Mouse (Mus musculus) liver, embryonic 14.5 days (tissue): ENCODE data around the gene Erlin1. TPM values are rescaled to one million over a fixed set of nuclear protein-coding genes. Genes with fewer than 3 reads are reported as not detected.

ENCODE experiments used
- ATAC-seq: fragments of 200-750 bp; cut with Nextera tagmentation; 2 replicates; pipeline ENCODE4 v1.8.0; 2017; ENCODE audit warnings: moderate number of reproducible peaks, mild to moderate bottlenecking, moderate library complexity; ENCODE audit not compliant: insufficient read depth
- DNase-seq, 3 experiments: peaks; one replicate each; pipeline ENCODE4 v3.0.0-alpha.2; 2012 to 2013; ENCODE audit warnings: low read depth in 3 of 3, low spot score in 3 of 3
- H3K27ac ChIP-seq: fragments of 300-500 bp; sonication (generic); 2 replicates; pipeline ENCODE4 v1.5.1; 2014; ENCODE audit warnings: moderate library complexity, mild to moderate bottlenecking, control low read depth, inconsistent platforms
- H3K27me3 ChIP-seq: fragments of 300-500 bp; sonication (generic); 2 replicates; pipeline ENCODE4 v1.6.1; 2014; ENCODE audit warnings: mild to moderate bottlenecking, low read length, moderate library complexity; ENCODE audit not compliant: control insufficient read depth, insufficient read depth
- H3K36me3 ChIP-seq: fragments of 300-500 bp; sonication (generic); replicated peaks from 2 replicates; pipeline ENCODE4 v1.6.1; 2014; ENCODE audit warnings: low read depth; ENCODE audit not compliant: control insufficient read depth, insufficient read depth
- H3K4me1 ChIP-seq, 2 experiments: fragments of 200-500 bp in 1 of 2; fragments of 300-500 bp in 1 of 2; sonication (generic) in 1 of 2; replicated peaks; 2 replicates each; pipeline ENCODE4 v1.6.1; 2012 to 2014; ENCODE audit warnings: antibody characterized with exemption in 1 of 2, inconsistent platforms in 1 of 2, low read length in 1 of 2; ENCODE audit not compliant: control insufficient read depth in 2 of 2, insufficient read depth in 2 of 2
- H3K4me2 ChIP-seq: fragments of 300-500 bp; sonication (generic); 2 replicates; pipeline ENCODE4 v1.6.1; 2014; ENCODE audit warnings: low read depth, mild to moderate bottlenecking, control low read depth, moderate library complexity
- H3K4me3 ChIP-seq, 2 experiments: fragments of 200-500 bp in 1 of 2; fragments of 300-500 bp in 1 of 2; sonication (generic) in 1 of 2; 2 replicates each; pipeline ENCODE4 v1.5.1; 2012 to 2014; ENCODE audit warnings: low read depth in 2 of 2, low read length in 2 of 2, mild to moderate bottlenecking in 2 of 2, control low read depth in 1 of 2, inconsistent platforms in 1 of 2, moderate library complexity in 1 of 2; ENCODE audit not compliant: insufficient read depth in 1 of 2
- H3K9ac ChIP-seq: fragments of 300-500 bp; sonication (generic); replicated peaks from 2 replicates; pipeline ENCODE4 v1.6.1; 2014; ENCODE audit warnings: mild to moderate bottlenecking, control low read depth, moderate library complexity
- H3K9me3 ChIP-seq: fragments of 300-500 bp; sonication (generic); 2 replicates; pipeline ENCODE4 v1.6.1; 2016; ENCODE audit warnings: low read length, mixed read lengths; ENCODE audit not compliant: control insufficient read depth
- CTCF ChIP-seq: IDR thresholded peaks from 2 replicates; pipeline ENCODE4 v1.5.1; 2016; ENCODE audit warnings: antibody characterized with exemption, low read depth, control low read depth
- EP300 ChIP-seq: IDR thresholded peaks from 2 replicates; pipeline ENCODE4 v1.6.1; 2016; ENCODE audit warnings: antibody characterized with exemption, low read depth
- WGBS: fragments of 180-500 bp; shearing (Covaris S2); extraction: QIAGEN DNeasy Blood & Tissue Kit; methylation state at CpG from one replicate; pipeline ENCODE4 v1.1.7; 2014; ENCODE audit not compliant: insufficient replicate concordance; 5-methylcytosine and 5-hydroxymethylcytosine counted together
- polyA plus RNA-seq, 2 experiments: library from polyadenylated mRNA; depleted of rRNA in 1 of 2; stranded (reverse) in 1 of 2; unstranded in 1 of 2; fragments of >200 nt; fragmentation: Nextera tagmentation in 1 of 2; extraction: Ambion mirVana in 1 of 2; gene quantifications; 2 replicates each; pipeline versions ENCODE4 v1.2.1 to v1.2.3; 2012 to 2014

Gene Erlin1
- polyA plus RNA-seq, 2 experiments: 11.4 to 13.0 TPM

GRCm38 (mm10) chr19:44032046-44032744 is 37.4 kb downstream of the Erlin1 start:
- H3K27me3 ChIP-seq: no peaks in the 10 kb centered on the region
- peaks cover 0 to 6% of the 10 kb centered on the region in 2 experiments; a peak in 1 of 4 replicates for H3K4me1 ChIP-seq
- no peaks in the 10 kb centered on the region; the same call in 1 of the 2 replicates for H3K36me3 ChIP-seq

GRCm38 (mm10) chr19:44030024-44030423 is 39.6 kb downstream of the Erlin1 start:
- Histone ChIP-seq H3K9ac (no peak overlapping the region), H3K9me3 (no peaks in the 10 kb centered on the region), H3K4me2 (no peak overlapping the region), H3K36me3 (no peaks in the 10 kb centered on the region), H3K4me3 (no peak overlapping the region), H3K4me1 (peaks cover 0 to 6% of the 10 kb centered on the region in 2 experiments; a peak in 2 of 4 replicates), H3K27ac (no peak overlapping the region), H3K27me3 (no peaks in the 10 kb centered on the region)
- WGBS: 68% methylated on average over 5 of the region's 5 CpGs
- ATAC-seq (no peak), DNase-seq (no peak)
- TF ChIP-seq EP300: no peak
- no peak for TF ChIP-seq CTCF

More at GRCm38 (mm10) chr19:44032046-44032744, 37.4 kb downstream of the Erlin1 start:
- DNase-seq (no peak), ATAC-seq (no peak)
- no peak overlapping the region for H3K9ac ChIP-seq
- no peak overlapping the region for H3K27ac ChIP-seq
- no peaks in the 10 kb centered on the region for H3K9me3 ChIP-seq
- TF ChIP-seq CTCF (no peak), EP300 (no peak)
- H3K4me3 ChIP-seq: no peak overlapping the region
- H3K4me2 ChIP-seq: no peak overlapping the region
- WGBS: 69% methylated on average over 11 of the region's 11 CpGs

DNA sequence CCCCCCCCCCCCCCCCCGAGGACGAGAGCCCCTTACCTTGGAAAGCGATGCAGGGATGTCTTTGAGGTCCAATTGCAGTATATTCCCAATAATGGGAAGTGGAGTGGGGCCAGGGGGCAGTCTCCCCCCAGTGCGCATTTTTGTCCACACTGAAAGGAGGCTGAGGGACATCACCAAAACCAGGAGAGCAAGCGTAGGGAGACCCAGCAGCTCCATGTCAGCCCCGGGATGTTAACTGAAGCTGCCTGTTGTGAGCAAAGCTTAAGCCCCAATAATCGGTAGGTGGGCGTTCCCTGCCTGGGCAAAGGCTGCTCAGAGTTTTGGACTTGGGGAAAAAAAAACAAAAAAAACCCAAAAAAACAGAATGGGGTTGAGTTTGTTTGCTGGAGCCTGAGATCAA is 40.6 kb downstream of the Erlin1 start, which contains the start of gene Cyp2c23:
Gene Cyp2c23, minus strand, starts transcription at position 237 of the 400 bp plus-strand sequence.
- Histone ChIP-seq H3K4me1 (peaks cover 0 to 10% of the 10 kb centered on the region in 2 experiments; a peak in 2 of 4 replicates), H3K4me2 (0 out of 2 replicates have a peak within 1 kb of the TSS, but pooled peaks have one; percentile 11), H3K9me3 (no peaks in the 10 kb centered on the region), H3K9ac (no peak within 1 kb of the TSS), H3K4me3 (no peak within 1 kb of the TSS), H3K36me3 (no peaks in the 10 kb centered on the region), H3K27me3 (no peaks in the 10 kb centered on the region), H3K27ac (no peak within 1 kb of the TSS)
- no peak for TF ChIP-seq EP300
- TF ChIP-seq CTCF: no peak
- 57% methylated on average over 8 of the region's 8 CpGs for WGBS
- no peak for DNase-seq
- ATAC-seq: no peak

- H3K4me2 ChIP-seq: no peak overlapping the region
- no peaks in the 10 kb centered on the region for H3K27me3 ChIP-seq
- no peaks in the 10 kb centered on the region for H3K36me3 ChIP-seq
- peaks cover 0 to 8% of the 10 kb centered on the region in 2 experiments; a peak in 3 of 4 replicates for H3K4me1 ChIP-seq
- H3K9ac ChIP-seq: no peak overlapping the region
- 67% methylated on average over 8 of the region's 8 CpGs for WGBS
- no peak overlapping the region for H3K4me3 ChIP-seq
- ATAC-seq (no peak), DNase-seq (no peak)
- H3K27ac ChIP-seq: no peak overlapping the region
- no peaks in the 10 kb centered on the region for H3K9me3 ChIP-seq
- TF ChIP-seq CTCF (no peak), EP300 (no peak)
Observed at GRCm38 (mm10) chr19:44026956-44027530, 42.5 kb downstream of the Erlin1 start.

DNA sequence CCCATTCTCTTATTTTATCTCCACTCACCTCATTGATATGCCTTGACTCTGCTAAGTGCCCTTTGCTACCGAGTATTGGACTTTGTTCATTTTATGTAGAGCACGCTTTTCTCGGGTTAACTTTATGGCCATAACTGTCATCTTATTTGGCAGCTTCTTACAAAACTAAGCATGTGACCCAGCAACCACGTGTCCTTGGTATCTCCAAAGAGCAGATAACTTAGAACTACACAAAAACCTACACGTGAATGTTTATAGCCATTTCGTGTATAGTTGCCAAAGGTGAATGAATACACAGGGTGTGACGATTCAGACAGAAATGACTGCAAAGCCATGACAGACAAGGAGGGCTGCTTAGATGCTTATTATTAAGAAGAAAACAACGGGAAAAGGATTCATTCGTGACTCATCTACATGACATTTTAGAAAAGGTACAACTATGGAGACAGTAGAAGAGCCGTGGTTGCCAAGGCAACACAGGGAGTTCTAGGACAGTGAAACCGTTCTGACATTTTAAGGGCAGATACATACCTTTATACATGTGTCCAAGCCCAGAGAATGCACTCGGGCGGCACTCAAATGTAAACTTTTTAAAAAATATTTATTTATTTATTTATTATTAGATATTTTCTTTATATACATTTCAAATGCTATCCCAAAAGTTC is 44.5 kb downstream of the Erlin1 start:
- no peaks in the 10 kb centered on the region for H3K27me3 ChIP-seq
- peaks cover 0 to 8% of the 10 kb centered on the region in 2 experiments; a peak in 3 of 4 replicates for H3K4me1 ChIP-seq
- no peak for TF ChIP-seq CTCF
- no peak for TF ChIP-seq EP300
- no peaks in the 10 kb centered on the region for H3K9me3 ChIP-seq
- no peak overlapping the region for H3K9ac ChIP-seq
- 64% methylated on average over 13 of the region's 13 CpGs for WGBS
- ATAC-seq: no peak
- H3K27ac ChIP-seq: no peak overlapping the region
- DNase-seq: no peak
- H3K4me2 ChIP-seq: no peak overlapping the region
- H3K36me3 ChIP-seq: no peaks in the 10 kb centered on the region
- no peak overlapping the region for H3K4me3 ChIP-seq
